In the genomic region with DNA sequence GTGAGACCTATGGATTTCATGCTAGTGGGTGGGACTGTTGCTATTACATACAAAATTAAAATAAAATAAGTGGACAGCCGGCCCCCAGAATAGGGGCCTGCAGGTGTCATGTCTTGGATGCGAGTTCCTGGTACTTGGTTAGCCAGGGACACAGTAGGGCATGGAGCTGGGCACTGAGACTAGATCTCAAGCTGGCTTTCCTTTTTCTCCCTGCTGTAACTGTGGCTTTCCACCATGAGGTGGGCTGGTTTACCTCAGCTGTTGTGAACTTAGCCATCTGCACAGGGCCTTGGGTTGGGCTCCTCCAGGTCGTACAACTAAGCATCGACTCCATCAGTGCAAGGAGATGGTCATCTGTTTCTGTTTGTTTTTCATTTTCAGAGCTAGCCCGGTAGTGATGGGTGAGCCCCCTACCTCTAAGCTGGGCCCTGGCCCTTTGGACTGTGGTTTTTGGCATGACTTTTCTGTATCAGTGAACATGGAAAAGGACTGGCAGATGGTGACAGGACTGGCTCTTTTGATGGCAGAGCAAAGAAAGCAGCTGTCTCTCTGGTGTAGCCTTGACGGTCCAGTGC, we compare ENCODE assay signal across 8 mouse cellular contexts. TPM values are rescaled to one million over a fixed set of nuclear protein-coding genes. Genes with fewer than 3 reads are reported as not detected.
DNase-seq lines count a peak whose midpoint lies in the region; ATAC-seq and TF ChIP-seq lines count a peak whose summit lies in the region.

No protein-coding gene starts in this region.

- H3K9me3 ChIP-seq in heart, postnatal 0 days (replicated peaks; ENCODE audit: control insufficient read depth, low read length), result no peaks in the 10 kb centered on the region
- no peaks in the 10 kb centered on the region for H3K9me3 ChIP-seq in hindbrain, embryonic 13.5 days
- no peaks in the 10 kb centered on the region for H3K9me3 ChIP-seq in midbrain, embryonic 13.5 days

- 70% methylated on average over 6 of the region's 6 CpGs for WGBS in heart, postnatal 0 days
- 65% methylated on average over 6 of the region's 6 CpGs for WGBS in hindbrain, embryonic 13.5 days
- WGBS in midbrain, embryonic 13.5 days, result 58% methylated on average over 6 of the region's 6 CpGs

- no peak for DNase-seq in heart, postnatal 0 days (ENCODE audit: low spot score)
- no peak for DNase-seq in heart, adult 11 months
- DNase-seq in ovary, postnatal 36 days (ENCODE audit: low spot score), result no peak
- no peak for DNase-seq in thymus, postnatal 10 days (ENCODE audit: low spot score in 2 of 2)
- no peak for DNase-seq in cerebellum, adult 8-10 months

- TF ChIP-seq POLR2A in bone marrow macrophage, adult 2 months (IDR thresholded peaks at IDR 0.05; ENCODE audit: borderline replicate concordance, low read depth, low read length), result no peak

- H3K4me1 ChIP-seq in heart, postnatal 0 days (ENCODE audit: control insufficient read depth, insufficient read depth), result peaks cover 11% of the 10 kb centered on the region
- H3K4me1 ChIP-seq in bone marrow macrophage, adult 2 months (ENCODE audit: control insufficient read depth, insufficient read depth, low read length), result peaks cover 27% of the 10 kb centered on the region
- H3K4me1 ChIP-seq in hindbrain, embryonic 13.5 days (replicated peaks), result peaks cover 36% of the 10 kb centered on the region
- H3K4me1 ChIP-seq in midbrain, embryonic 13.5 days (replicated peaks), result peaks cover 42% of the 10 kb centered on the region

- no peaks in the 10 kb centered on the region for H3K27me3 ChIP-seq in heart, postnatal 0 days (ENCODE audit: control insufficient read depth, insufficient read depth, low read length)
- H3K27me3 ChIP-seq in hindbrain, embryonic 13.5 days, result peaks cover 36% of the 10 kb centered on the region
- H3K27me3 ChIP-seq in midbrain, embryonic 13.5 days, result peaks cover 50% of the 10 kb centered on the region

- no peak for ATAC-seq in heart, postnatal 0 days (ENCODE audit: insufficient read depth, low read depth)
- ATAC-seq in hindbrain, embryonic 13.5 days (ENCODE audit: low FRiP score), result no peak
- ATAC-seq in midbrain, embryonic 13.5 days, result no peak

- H3K4me2 ChIP-seq in heart, postnatal 0 days (ENCODE audit: low read depth, low read length), result peak overlapping the region; percentile 71
- H3K4me2 ChIP-seq in hindbrain, embryonic 13.5 days, result peak overlapping the region; percentile 59
- peak overlapping the region; percentile 57 for H3K4me2 ChIP-seq in midbrain, embryonic 13.5 days (replicated peaks)

- no peak for TF ChIP-seq EP300 in heart, postnatal 0 days (IDR thresholded peaks at IDR 0.05; ENCODE audit: low read depth)

- H3K27ac ChIP-seq in heart, postnatal 0 days (ENCODE audit: low read depth), result peak overlapping the region; percentile 84; the same call in 1 of the 2 replicates
- no peak overlapping the region for H3K27ac ChIP-seq in bone marrow macrophage, adult 2 months (ENCODE audit: insufficient read depth, low read depth, low read length)
- H3K27ac ChIP-seq in hindbrain, embryonic 13.5 days, result no peak overlapping the region
- H3K27ac ChIP-seq in midbrain, embryonic 13.5 days, result no peak overlapping the region

- H3K36me3 ChIP-seq in heart, postnatal 0 days (replicated peaks; ENCODE audit: control insufficient read depth, insufficient read depth, low read length), result no peaks in the 10 kb centered on the region
- H3K36me3 ChIP-seq in hindbrain, embryonic 13.5 days, result no peaks in the 10 kb centered on the region
- H3K36me3 ChIP-seq in midbrain, embryonic 13.5 days, result no peaks in the 10 kb centered on the region

- peak overlapping the region; percentile 70 for H3K4me3 ChIP-seq in heart, postnatal 0 days (ENCODE audit: low read depth, low read length)
- peak overlapping the region; percentile 68 for H3K4me3 ChIP-seq in bone marrow macrophage, adult 2 months (ENCODE audit: insufficient read depth, low read length)
- peak overlapping the region; percentile 43; the same call in 1 of the 2 replicates for H3K4me3 ChIP-seq in hindbrain, embryonic 13.5 days
- peak overlapping the region; percentile 43; the same call in 1 of the 2 replicates for H3K4me3 ChIP-seq in midbrain, embryonic 13.5 days (replicated peaks)

- TF ChIP-seq CTCF in heart, postnatal 0 days (IDR thresholded peaks at IDR 0.05; ENCODE audit: low read depth), result no peak
- no peak for TF ChIP-seq CTCF in bone marrow macrophage, adult 2 months (IDR thresholded peaks at IDR 0.05; ENCODE audit: low read depth, low read length)

- H3K9ac ChIP-seq in heart, postnatal 0 days (replicated peaks; ENCODE audit: low read depth, low read length), result peak overlapping the region; percentile 59; the same call in 1 of the 2 replicates
- H3K9ac ChIP-seq in hindbrain, embryonic 13.5 days, result peak overlapping the region; percentile 49; the same call in 1 of the 2 replicates
- H3K9ac ChIP-seq in midbrain, embryonic 13.5 days (replicated peaks), result peak overlapping the region; percentile 44

RNA-seq across cellular contexts. Expression of a gene that starts 3.8 kb away (rescaled TPM):
- total RNA-seq in heart, postnatal 0 days (2014; rRNA removed; ENCODE audit: low replicate concordance), result 4.1 and 6.3 TPM in 2 replicates
- polyA plus RNA-seq in heart, postnatal 0 days (2015; fragmentation: Nextera tagmentation; extraction: Ambion mirVana), result 2.6 and 3.2 TPM in 2 replicates
- polyA plus RNA-seq in bone marrow macrophage, adult 2 months (2012; ENCODE audit: insufficient read depth, insufficient read length, missing spikeins), result 10.9 and 12.7 TPM in 2 replicates
- polyA plus RNA-seq in hindbrain, embryonic 13.5 days (2015; fragmentation: Nextera tagmentation; extraction: Ambion mirVana), result 4.0 and 4.6 TPM in 2 replicates
- 3.9 and 4.3 TPM in 2 replicates for polyA plus RNA-seq in midbrain, embryonic 13.5 days (2015; fragmentation: Nextera tagmentation; extraction: Ambion mirVana)

RNA-seq across cellular contexts. Expression of a gene that starts 5.5 kb away (rescaled TPM):
- total RNA-seq in heart, postnatal 0 days (2014; rRNA removed; ENCODE audit: low replicate concordance), result 3.1 and 7.4 TPM in 2 replicates
- 2.2 and 2.3 TPM in 2 replicates for polyA plus RNA-seq in heart, postnatal 0 days (2015; fragmentation: Nextera tagmentation; extraction: Ambion mirVana)
- 5.4 and 5.7 TPM in 2 replicates for polyA plus RNA-seq in bone marrow macrophage, adult 2 months (2012; ENCODE audit: insufficient read depth, insufficient read length, missing spikeins)
- 12.5 and 13.4 TPM in 2 replicates for polyA plus RNA-seq in hindbrain, embryonic 13.5 days (2015; fragmentation: Nextera tagmentation; extraction: Ambion mirVana)
- 12.1 and 12.2 TPM in 2 replicates for polyA plus RNA-seq in midbrain, embryonic 13.5 days (2015; fragmentation: Nextera tagmentation; extraction: Ambion mirVana)

RNA-seq across cellular contexts. Expression of a gene that starts 42.7 kb away (rescaled TPM):
- total RNA-seq in heart, postnatal 0 days (2014; rRNA removed; ENCODE audit: low replicate concordance), result 59.1 and 91.0 TPM in 2 replicates
- 44.0 and 47.8 TPM in 2 replicates for polyA plus RNA-seq in heart, postnatal 0 days (2015; fragmentation: Nextera tagmentation; extraction: Ambion mirVana)
- polyA plus RNA-seq in bone marrow macrophage, adult 2 months (2012; ENCODE audit: insufficient read depth, insufficient read length, missing spikeins), result 30.8 and 35.7 TPM in 2 replicates
- 67.3 and 67.4 TPM in 2 replicates for polyA plus RNA-seq in hindbrain, embryonic 13.5 days (2015; fragmentation: Nextera tagmentation; extraction: Ambion mirVana)
- 64.7 and 67.4 TPM in 2 replicates for polyA plus RNA-seq in midbrain, embryonic 13.5 days (2015; fragmentation: Nextera tagmentation; extraction: Ambion mirVana)

RNA-seq across cellular contexts. Expression of a gene that starts 42.8 kb away (rescaled TPM):
- total RNA-seq in heart, postnatal 0 days (2014; rRNA removed; ENCODE audit: low replicate concordance), result 4.1 and 4.7 TPM in 2 replicates
- 1.3 and 1.4 TPM in 2 replicates for polyA plus RNA-seq in heart, postnatal 0 days (2015; fragmentation: Nextera tagmentation; extraction: Ambion mirVana)
- polyA plus RNA-seq in bone marrow macrophage, adult 2 months (2012; ENCODE audit: insufficient read depth, insufficient read length, missing spikeins), result 6.6 and 6.8 TPM in 2 replicates
- polyA plus RNA-seq in hindbrain, embryonic 13.5 days (2015; fragmentation: Nextera tagmentation; extraction: Ambion mirVana), result 6.4 and 7.3 TPM in 2 replicates
- 6.2 and 6.8 TPM in 2 replicates for polyA plus RNA-seq in midbrain, embryonic 13.5 days (2015; fragmentation: Nextera tagmentation; extraction: Ambion mirVana)
